Mouse (Mus musculus): Measurements from ENCODE around the gene Armc7.

- no peak for TF ChIP-seq CTCF (IDR thresholded peaks at IDR 0.05; ENCODE audit: low read depth, low read length)
- TF ChIP-seq POLR2AphosphoS5 (IDR thresholded peaks at IDR 0.05; ENCODE audit: insufficient replicate concordance, low read depth, low read length), result no peak
- TF ChIP-seq TAL1 (conservative IDR thresholded peaks at IDR 0.05; ENCODE audit: low read depth, low read length), result no peak
- TF ChIP-seq GATA1 (IDR thresholded peaks at IDR 0.05; ENCODE audit: borderline replicate concordance, low read length), result no peak
- no peak for TF ChIP-seq GATA2 (IDR thresholded peaks at IDR 0.05; ENCODE audit: borderline replicate concordance, low read depth, low read length)
Observed at GRCm38 (mm10) chr11:115425671-115426070, 49.8 kb upstream of the Armc7 start.

All from G1E (cell line).